Mouse (Mus musculus) lung, adult 2 months (tissue): ENCODE data around the gene Caskin2.

Source experiments
- CTCF ChIP-seq: fragments of 200-500 bp; IDR thresholded peaks from 2 replicates; pipeline ENCODE4 v1.5.1; 2011; ENCODE audit warnings: mild to moderate bottlenecking, low read length, control low read depth; ENCODE audit not compliant: insufficient read depth
- POLR2A ChIP-seq: fragments of 200-500 bp; IDR thresholded peaks from 2 replicates; pipeline ENCODE4 v1.6.1; 2011; ENCODE audit warnings: low read depth, mild to moderate bottlenecking, control low read depth, low read length, borderline replicate concordance; ENCODE audit errors: extremely low read depth

- no peak for TF ChIP-seq POLR2A
- no peak for TF ChIP-seq CTCF
Observed at GRCm38 (mm10) chr11:115819915-115820623, 6.6 kb upstream of the Caskin2 start.
